Mouse (Mus musculus): ENCODE data around the gene Arhgef40. TPM values are rescaled to one million over a fixed set of nuclear protein-coding genes. Genes with fewer than 3 reads are reported as not detected.

The Arhgef40 gene
- polyA plus RNA-seq, 1 experiment from 2014 or later: 63.4 TPM

GRCm38 (mm10) chr14:51983251-51983650 lies 1.3 kb upstream of the Arhgef40 start:
- peaks cover 4% of the 10 kb centered on the region; the same call in 1 of the 2 replicates for H3K36me3 ChIP-seq (ENCODE audit: control insufficient read depth, insufficient read depth, low read length)
- WGBS: 58% methylated on average over 4 of the region's 4 CpGs
- H3K4me3 ChIP-seq (ENCODE audit: low read length): no peak overlapping the region
- peaks cover 22% of the 10 kb centered on the region for H3K4me1 ChIP-seq (ENCODE audit: control insufficient read depth, insufficient read depth, low read depth, low read length)
- ATAC-seq: no peak
- no peaks in the 10 kb centered on the region for H3K9me3 ChIP-seq (ENCODE audit: control insufficient read depth, low read length)
- no peak overlapping the region for H3K27ac ChIP-seq (ENCODE audit: low read depth, low read length)
- no peaks in the 10 kb centered on the region for H3K27me3 ChIP-seq (replicated peaks; ENCODE audit: control insufficient read depth, insufficient read depth, low read length)
- H3K4me2 ChIP-seq (ENCODE audit: low read length): peak overlapping the region; percentile 89
- H3K9ac ChIP-seq (ENCODE audit: low read depth, low read length): no peak overlapping the region

DNA sequence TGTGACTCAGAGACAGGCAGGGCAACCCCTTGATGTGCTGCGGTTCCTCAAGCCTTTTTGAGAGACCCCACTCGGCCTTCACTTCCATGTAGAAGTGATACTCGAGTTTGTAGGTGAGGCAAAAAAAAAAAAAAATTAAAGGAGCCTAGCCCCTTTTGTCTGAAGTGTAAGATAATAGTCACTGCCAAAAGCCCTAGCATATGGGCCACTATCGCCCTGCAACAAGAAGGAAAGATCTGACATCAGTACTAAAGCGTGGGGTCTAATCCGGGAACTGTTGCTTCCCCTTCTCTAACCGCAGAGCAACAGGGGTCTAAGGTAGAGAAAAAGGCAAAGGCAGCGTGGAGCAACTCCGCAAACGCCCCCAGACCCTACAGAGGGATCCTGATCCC lies 668 bp upstream of the Arhgef40 start:
- peaks cover 22% of the 10 kb centered on the region for H3K4me1 ChIP-seq (ENCODE audit: control insufficient read depth, insufficient read depth, low read depth, low read length)
- ATAC-seq: no peak

DNA sequence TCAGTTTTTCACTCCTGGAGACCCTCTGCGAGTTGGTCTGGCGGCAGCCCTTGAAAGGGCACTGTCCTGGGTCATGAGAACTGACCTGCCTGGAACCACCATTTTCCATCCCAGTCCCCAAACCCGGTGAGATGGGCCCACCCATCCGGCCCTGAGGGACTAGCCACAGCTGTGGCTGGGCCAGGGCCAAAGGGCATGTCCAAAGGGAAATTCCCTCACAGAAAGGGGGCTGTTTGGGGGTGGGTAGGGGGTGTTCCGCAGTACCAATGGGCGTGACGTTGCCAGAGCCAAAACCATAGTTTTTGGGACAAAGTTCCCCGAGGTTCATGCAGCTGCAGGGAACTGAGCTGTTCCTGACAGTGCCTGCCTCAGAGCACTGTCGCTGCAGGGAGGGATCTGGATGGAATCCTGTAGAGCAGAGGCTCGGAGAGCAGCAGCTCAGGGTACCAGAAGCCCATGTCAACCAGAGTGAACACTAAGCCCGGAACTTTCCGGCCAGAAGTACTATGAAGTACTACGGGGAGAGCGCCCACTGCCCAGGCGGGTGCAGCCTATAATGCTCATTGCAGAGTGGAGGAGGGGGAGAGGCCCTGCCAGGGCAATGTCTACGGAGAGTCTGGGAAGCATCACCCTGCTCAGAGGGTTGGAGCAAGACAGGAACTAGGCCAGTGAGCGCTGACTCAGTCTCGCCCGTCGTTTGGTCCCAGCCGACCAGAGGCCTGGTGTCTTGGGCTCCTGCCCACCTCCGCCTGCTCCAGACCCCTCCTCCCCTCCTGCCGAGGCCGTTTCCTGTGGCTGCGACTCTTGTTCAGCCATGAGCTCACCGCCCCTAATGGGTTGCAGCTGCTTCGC lies 1.0 kb downstream of the Arhgef40 start:
- Histone ChIP-seq H3K9ac (ENCODE audit: low read depth, low read length) (peak overlapping the region; percentile 93), H3K4me1 (ENCODE audit: control insufficient read depth, insufficient read depth, low read depth, low read length) (peaks cover 22% of the 10 kb centered on the region), H3K36me3 (ENCODE audit: control insufficient read depth, insufficient read depth, low read length) (peaks cover 15% of the 10 kb centered on the region), H3K27ac (ENCODE audit: low read depth, low read length) (peak overlapping the region; percentile 93), H3K9me3 (ENCODE audit: control insufficient read depth, low read length) (no peaks in the 10 kb centered on the region), H3K27me3 (replicated peaks; ENCODE audit: control insufficient read depth, insufficient read depth, low read length) (no peaks in the 10 kb centered on the region), H3K4me2 (ENCODE audit: low read length) (peak overlapping the region; percentile 89), H3K4me3 (ENCODE audit: low read length) (peak overlapping the region; percentile 76)
- under 1% methylated on average over 26 of the region's 27 CpGs for WGBS
- ATAC-seq: peak; percentile 64

More for the DNA sequence above, 668 bp upstream of the Arhgef40 start:
- no peaks in the 10 kb centered on the region for H3K27me3 ChIP-seq (replicated peaks; ENCODE audit: control insufficient read depth, insufficient read depth, low read length)
- peaks cover 7% of the 10 kb centered on the region for H3K36me3 ChIP-seq (ENCODE audit: control insufficient read depth, insufficient read depth, low read length)
- WGBS: 7% methylated on average over 10 of the region's 10 CpGs
- peak overlapping the region; percentile 93 for H3K9ac ChIP-seq (ENCODE audit: low read depth, low read length)
- peak overlapping the region; percentile 93 for H3K27ac ChIP-seq (ENCODE audit: low read depth, low read length)
- peak overlapping the region; percentile 76 for H3K4me3 ChIP-seq (ENCODE audit: low read length)
- no peaks in the 10 kb centered on the region for H3K9me3 ChIP-seq (ENCODE audit: control insufficient read depth, low read length)
- peak overlapping the region; percentile 89 for H3K4me2 ChIP-seq (ENCODE audit: low read length)

GRCm38 (mm10) chr14:51986153-51986505 lies 1.6 kb downstream of the Arhgef40 start:
- peaks cover 20% of the 10 kb centered on the region for H3K36me3 ChIP-seq (ENCODE audit: control insufficient read depth, insufficient read depth, low read length)
- peak overlapping the region; percentile 89 for H3K4me2 ChIP-seq (ENCODE audit: low read length)
- peak overlapping the region; percentile 76 for H3K4me3 ChIP-seq (ENCODE audit: low read length)
- 7% methylated on average over 7 of the region's 7 CpGs for WGBS
- H3K9ac ChIP-seq (ENCODE audit: low read depth, low read length): peak overlapping the region; percentile 93
- peaks cover 22% of the 10 kb centered on the region for H3K4me1 ChIP-seq (ENCODE audit: control insufficient read depth, insufficient read depth, low read depth, low read length)
- no peaks in the 10 kb centered on the region for H3K9me3 ChIP-seq (ENCODE audit: control insufficient read depth, low read length)
- H3K27me3 ChIP-seq (replicated peaks; ENCODE audit: control insufficient read depth, insufficient read depth, low read length): no peaks in the 10 kb centered on the region
- ATAC-seq: no peak
- peak overlapping the region; percentile 93 for H3K27ac ChIP-seq (ENCODE audit: low read depth, low read length)

- ATAC-seq: no peak
- Histone ChIP-seq H3K4me1 (ENCODE audit: control insufficient read depth, insufficient read depth, low read depth, low read length) (peaks cover 22% of the 10 kb centered on the region), H3K4me3 (ENCODE audit: low read length) (no peak overlapping the region), H3K27me3 (replicated peaks; ENCODE audit: control insufficient read depth, insufficient read depth, low read length) (no peaks in the 10 kb centered on the region), H3K27ac (ENCODE audit: low read depth, low read length) (no peak overlapping the region), H3K36me3 (ENCODE audit: control insufficient read depth, insufficient read depth, low read length) (peaks cover 30% of the 10 kb centered on the region), H3K9ac (ENCODE audit: low read depth, low read length) (no peak overlapping the region), H3K4me2 (ENCODE audit: low read length) (no peak overlapping the region), H3K9me3 (ENCODE audit: control insufficient read depth, low read length) (no peaks in the 10 kb centered on the region)
- WGBS: 94% methylated on average over 6 of the region's 6 CpGs
Observed at GRCm38 (mm10) chr14:51987177-51987576, 2.7 kb downstream of the Arhgef40 start.

GRCm38 (mm10) chr14:51988731-51989130 lies 4.2 kb downstream of the Arhgef40 start:
- H3K27me3 ChIP-seq (replicated peaks; ENCODE audit: control insufficient read depth, insufficient read depth, low read length): no peaks in the 10 kb centered on the region
- H3K36me3 ChIP-seq (ENCODE audit: control insufficient read depth, insufficient read depth, low read length): peaks cover 33% of the 10 kb centered on the region
- H3K4me1 ChIP-seq (ENCODE audit: control insufficient read depth, insufficient read depth, low read depth, low read length): peaks cover 16% of the 10 kb centered on the region
- no peak for ATAC-seq
- no peak overlapping the region for H3K27ac ChIP-seq (ENCODE audit: low read depth, low read length)
- H3K9ac ChIP-seq (ENCODE audit: low read depth, low read length): peak overlapping the region; percentile 15; the same call in 1 of the 2 replicates
- H3K4me3 ChIP-seq (ENCODE audit: low read length): no peak overlapping the region
- H3K9me3 ChIP-seq (ENCODE audit: control insufficient read depth, low read length): no peaks in the 10 kb centered on the region
- H3K4me2 ChIP-seq (ENCODE audit: low read length): no peak overlapping the region
- WGBS: 86% methylated on average over 12 of the region's 12 CpGs

DNA sequence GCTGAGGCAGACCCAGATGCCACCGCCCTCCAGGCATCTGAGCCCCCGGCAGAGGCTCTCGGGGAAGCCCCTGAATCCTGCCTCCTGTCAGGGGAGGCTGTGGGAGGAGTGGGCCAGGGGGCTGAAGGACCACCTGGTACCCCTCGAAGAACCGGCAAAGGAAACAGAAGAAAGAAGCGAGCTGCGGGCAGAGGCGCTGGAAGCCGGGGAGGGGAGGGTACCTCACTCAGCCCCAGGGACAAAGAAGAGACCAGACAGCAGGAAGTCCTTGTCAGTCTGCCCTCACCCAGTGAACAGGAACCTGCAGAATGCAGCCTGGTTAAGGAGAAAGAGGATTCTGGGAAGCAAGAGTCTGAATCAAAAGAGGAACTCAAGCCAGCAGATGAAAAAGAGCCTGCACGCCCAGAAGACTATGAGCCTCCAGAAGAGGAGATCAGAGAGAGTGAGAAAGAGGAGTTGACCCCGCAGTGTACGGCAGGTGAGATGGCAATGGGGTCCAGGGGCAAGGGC lies 5.0 kb downstream of the Arhgef40 start:
- Histone ChIP-seq H3K27me3 (replicated peaks; ENCODE audit: control insufficient read depth, insufficient read depth, low read length) (no peaks in the 10 kb centered on the region), H3K4me3 (ENCODE audit: low read length) (no peak overlapping the region), H3K36me3 (ENCODE audit: control insufficient read depth, insufficient read depth, low read length) (peaks cover 40% of the 10 kb centered on the region), H3K4me1 (ENCODE audit: control insufficient read depth, insufficient read depth, low read depth, low read length) (peaks cover 11% of the 10 kb centered on the region), H3K9ac (ENCODE audit: low read depth, low read length) (no peak overlapping the region), H3K9me3 (ENCODE audit: control insufficient read depth, low read length) (no peaks in the 10 kb centered on the region), H3K27ac (ENCODE audit: low read depth, low read length) (no peak overlapping the region), H3K4me2 (ENCODE audit: low read length) (no peak overlapping the region)
- ATAC-seq: no peak
- WGBS: 54% methylated on average over 12 of the region's 12 CpGs

DNA sequence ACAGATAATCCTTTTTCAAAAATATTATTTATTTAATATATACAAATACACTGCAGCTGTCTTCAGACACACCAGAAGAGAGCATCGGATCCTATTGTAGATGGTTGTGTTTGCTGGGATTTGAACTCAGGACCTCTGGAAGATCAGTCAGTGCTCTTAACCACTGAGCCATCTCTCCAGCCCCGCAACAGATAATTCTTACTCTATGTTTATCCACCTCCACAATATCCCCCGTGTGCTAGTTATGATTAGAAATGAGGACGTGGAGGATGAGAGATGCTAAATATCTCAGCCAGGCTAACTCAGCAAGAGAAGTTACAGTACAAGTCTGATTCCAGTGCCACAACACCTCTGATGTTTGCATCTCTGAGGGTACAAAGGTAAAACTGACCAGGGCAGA lies 9.9 kb downstream of the Arhgef40 start:
- Histone ChIP-seq H3K4me1 (ENCODE audit: control insufficient read depth, insufficient read depth, low read depth, low read length) (no peaks in the 10 kb centered on the region; the same call in 1 of the 2 replicates), H3K9ac (ENCODE audit: low read depth, low read length) (no peak overlapping the region), H3K36me3 (ENCODE audit: control insufficient read depth, insufficient read depth, low read length) (peaks cover 67% of the 10 kb centered on the region), H3K27me3 (replicated peaks; ENCODE audit: control insufficient read depth, insufficient read depth, low read length) (no peaks in the 10 kb centered on the region), H3K4me2 (ENCODE audit: low read length) (no peak overlapping the region), H3K9me3 (ENCODE audit: control insufficient read depth, low read length) (no peaks in the 10 kb centered on the region), H3K27ac (ENCODE audit: low read depth, low read length) (no peak overlapping the region), H3K4me3 (ENCODE audit: low read length) (no peak overlapping the region)
- 88% methylated on average over 4 of the region's 4 CpGs for WGBS
- no peak for ATAC-seq

- Histone ChIP-seq H3K9ac (ENCODE audit: low read depth, low read length) (no peak overlapping the region), H3K4me3 (ENCODE audit: low read length) (no peak overlapping the region), H3K27me3 (replicated peaks; ENCODE audit: control insufficient read depth, insufficient read depth, low read length) (no peaks in the 10 kb centered on the region), H3K4me2 (ENCODE audit: low read length) (no peak overlapping the region), H3K9me3 (ENCODE audit: control insufficient read depth, low read length) (no peaks in the 10 kb centered on the region), H3K36me3 (ENCODE audit: control insufficient read depth, insufficient read depth, low read length) (peaks cover 69% of the 10 kb centered on the region), H3K27ac (ENCODE audit: low read depth, low read length) (no peak overlapping the region), H3K4me1 (ENCODE audit: control insufficient read depth, insufficient read depth, low read depth, low read length) (no peaks in the 10 kb centered on the region; the same call in 1 of the 2 replicates)
- ATAC-seq: no peak
- 81% methylated on average over 12 of the region's 12 CpGs for WGBS
Observed at GRCm38 (mm10) chr14:51995219-51995871, 10.8 kb downstream of the Arhgef40 start.

Measured in hindbrain, embryonic 16.5 days (tissue).